Comparison of ENCODE assay signal across 21 mouse cellular contexts in genomic region chr7:144506807-144507206, GRCm38 (mm10). TPM values are rescaled to one million over a fixed set of nuclear protein-coding genes. Genes with fewer than 3 reads are reported as not detected.
DNase-seq lines count a peak whose midpoint lies in the region; ATAC-seq and TF ChIP-seq lines count a peak whose summit lies in the region.
"Had no signal": no experiment of that assay in that cellular context is flagged by ENCODE, and none has a peak within 500 bp of the region (broad histone marks: within the 10 kb centered on the region; RNA-seq: fewer than 3 reads in every experiment).

No protein-coding gene starts in this region.

- peaks cover 99% of the 10 kb centered on the region for H3K36me3 ChIP-seq in megakaryocyte, embryonic 14.5 days (replicated peaks; ENCODE audit: low read length)
- peaks cover 77% of the 10 kb centered on the region for H3K36me3 ChIP-seq in liver, postnatal 0 days (replicated peaks; ENCODE audit: insufficient read depth, low read length)
- no peaks in the 10 kb centered on the region for H3K36me3 ChIP-seq in heart, adult 2 months (ENCODE audit: control insufficient read depth, insufficient read depth, low read length)

- H3K4me2 ChIP-seq in liver, postnatal 0 days (ENCODE audit: low read depth, low read length), result no peak overlapping the region
- H3K4me2 ChIP-seq: forebrain, embryonic 12.5 days; forebrain, embryonic 15.5 days; heart, embryonic 11.5 days; hindbrain, embryonic 12.5 days; hindbrain, embryonic 15.5 days; intestine, embryonic 15.5 days had no signal

- 61% methylated on average over 1 of the region's 1 CpGs for WGBS in liver, postnatal 0 days (ENCODE audit: insufficient replicate concordance)
- 66% methylated on average over 1 of the region's 1 CpGs for WGBS in heart, adult 2 months

- no peaks in the 10 kb centered on the region for H3K27me3 ChIP-seq in megakaryocyte, embryonic 14.5 days (replicated peaks)
- no peaks in the 10 kb centered on the region for H3K27me3 ChIP-seq in liver, postnatal 0 days (ENCODE audit: insufficient read depth, low read length)
- H3K27me3 ChIP-seq in heart, adult 2 months (ENCODE audit: control insufficient read depth, insufficient read depth, low read length), result no peaks in the 10 kb centered on the region
- H3K27me3 ChIP-seq: forebrain, embryonic 12.5 days; forebrain, embryonic 15.5 days; hindbrain, embryonic 12.5 days; hindbrain, embryonic 15.5 days; intestine, embryonic 15.5 days; Patski had no signal

- DNase-seq in liver, postnatal 0 days, result no peak
- no peak for DNase-seq in adrenal gland, adult 2 months
- DNase-seq in heart, adult 2 months, result no peak
- no peak for DNase-seq in lung, postnatal 4 days
- DNase-seq: adrenal gland, postnatal 14 days; cerebellum, adult 11 months; cerebellum, adult 2 months; cerebellum, adult 9-11 months; cerebellum, postnatal 25 days; gastrocnemius, postnatal 25 days had no signal

- no peak overlapping the region for H3K9ac ChIP-seq in liver, postnatal 0 days (replicated peaks)
- H3K9ac ChIP-seq in heart, adult 2 months (ENCODE audit: low read depth, low read length), result no peak overlapping the region
- H3K9ac ChIP-seq: forebrain, embryonic 12.5 days; forebrain, embryonic 15.5 days; hindbrain, embryonic 12.5 days; hindbrain, embryonic 15.5 days; intestine, embryonic 15.5 days had no signal

- no peak for TF ChIP-seq POLR2A in heart, adult 2 months (IDR thresholded peaks at IDR 0.05; ENCODE audit: insufficient read depth, low read depth, low read length)

- no peak for ATAC-seq in megakaryocyte, adult 5-6 weeks (ENCODE audit: poor library complexity, severe bottlenecking)
- ATAC-seq in common myeloid progenitor, adult 5-6 weeks (replicated peaks; ENCODE audit: low read depth, poor library complexity, severe bottlenecking), result peak; percentile 51
- ATAC-seq in liver, postnatal 0 days, result no peak
- ATAC-seq: CD4-positive, CD25-positive, alpha-beta regulatory T cell, adult 4 months; forebrain, embryonic 15.5 days; intestine, embryonic 15.5 days; Patski had no signal

- H3K9me3 ChIP-seq in megakaryocyte, embryonic 14.5 days, result no peaks in the 10 kb centered on the region
- H3K9me3 ChIP-seq in liver, postnatal 0 days (ENCODE audit: low read length), result no peaks in the 10 kb centered on the region
- H3K9me3 ChIP-seq: forebrain, embryonic 12.5 days; forebrain, embryonic 15.5 days; hindbrain, embryonic 12.5 days; hindbrain, embryonic 15.5 days; intestine, embryonic 15.5 days had no signal

- no peaks in the 10 kb centered on the region for H3K79me2 ChIP-seq in heart, adult 2 months (replicated peaks; ENCODE audit: control insufficient read depth, insufficient read depth, low read length)

- peak; percentile 49; the same call in 1 of the 2 replicates for TF ChIP-seq EP300 in liver, postnatal 0 days (IDR thresholded peaks at IDR 0.05; ENCODE audit: low read depth)
- no peak for TF ChIP-seq EP300 in heart, adult 2 months (IDR thresholded peaks at IDR 0.05; ENCODE audit: insufficient read depth, low read depth, low read length)

- no peak for TF ChIP-seq CTCF in liver, postnatal 0 days (IDR thresholded peaks at IDR 0.05; ENCODE audit: low read depth)
- TF ChIP-seq CTCF in heart, adult 2 months (IDR thresholded peaks at IDR 0.05), result no peak

- H3K27ac ChIP-seq in liver, postnatal 0 days (ENCODE audit: low read depth), result no peak overlapping the region
- no peak overlapping the region for H3K27ac ChIP-seq in heart, adult 2 months
- H3K27ac ChIP-seq: forebrain, embryonic 12.5 days; forebrain, embryonic 15.5 days; hindbrain, embryonic 12.5 days; hindbrain, embryonic 15.5 days; intestine, embryonic 15.5 days had no signal

- intact Hi-C loops in heart, adult 2 months (cut with DNase I), result no loop called here

- peak overlapping the region; percentile 68 for H3K4me3 ChIP-seq in megakaryocyte, embryonic 14.5 days (replicated peaks)
- no peak overlapping the region for H3K4me3 ChIP-seq in liver, postnatal 0 days (ENCODE audit: low read depth, low read length)
- H3K4me3 ChIP-seq in heart, adult 2 months, result no peak overlapping the region
- H3K4me3 ChIP-seq: forebrain, embryonic 12.5 days; forebrain, embryonic 15.5 days; hindbrain, embryonic 12.5 days; hindbrain, embryonic 15.5 days; intestine, embryonic 15.5 days had no signal

- peaks cover 100% of the 10 kb centered on the region for H3K4me1 ChIP-seq in megakaryocyte, embryonic 14.5 days
- H3K4me1 ChIP-seq in liver, postnatal 0 days (ENCODE audit: insufficient read depth), result no peaks in the 10 kb centered on the region
- H3K4me1 ChIP-seq in heart, adult 2 months (ENCODE audit: control insufficient read depth, insufficient read depth, low read length), result no peaks in the 10 kb centered on the region
- H3K4me1 ChIP-seq: forebrain, embryonic 12.5 days; forebrain, embryonic 15.5 days; hindbrain, embryonic 12.5 days; hindbrain, embryonic 15.5 days; intestine, embryonic 15.5 days had no signal

RNA-seq across cellular contexts. Expression of gene Cttn, which starts 36.0 kb away (rescaled TPM):
- polyA plus RNA-seq in megakaryocyte, embryonic 14.5 days (2012; ENCODE audit: insufficient read depth, low replicate concordance), result 83.6 and 311 TPM in 2 replicates
- total RNA-seq in megakaryocyte, adult 5-6 weeks (2015), result 0.04 and 0.30 TPM in 2 replicates
- total RNA-seq in megakaryocyte, adult 5-6 weeks (2017), result 0.22 and 1.3 TPM in 2 replicates
- total RNA-seq in common myeloid progenitor, adult 5-6 weeks (2017), result 41.2 and 46.7 TPM in 2 replicates
- polyA plus RNA-seq in liver, postnatal 0 days (2015; fragmentation: Nextera tagmentation; extraction: Ambion mirVana), result 24.8 and 29.0 TPM in 2 replicates
- total RNA-seq in adrenal gland, adult 2 months (2021), result 100 to 1,000 TPM; 240 to 283 TPM
- 102 and 130 TPM in 2 replicates for polyA plus RNA-seq in adrenal gland, adult 2 months (2012; rRNA removed)
- 10 to 100 TPM; 26.9 to 32.9 TPM for total RNA-seq in heart, adult 2 months (2021)
- 33.9 and 41.1 TPM in 2 replicates for polyA plus RNA-seq in heart, adult 2 months (2012; rRNA removed)

RNA-seq across cellular contexts. Expression of gene Ppfia1, which starts 46.7 kb away (rescaled TPM):
- polyA plus RNA-seq in megakaryocyte, embryonic 14.5 days (2012; ENCODE audit: insufficient read depth, low replicate concordance), result 183 and 335 TPM in 2 replicates
- total RNA-seq in megakaryocyte, adult 5-6 weeks (2015), result 41.0 and 47.8 TPM in 2 replicates
- total RNA-seq in megakaryocyte, adult 5-6 weeks (2017), result 37.9 and 55.4 TPM in 2 replicates
- total RNA-seq in common myeloid progenitor, adult 5-6 weeks (2017), result 53.3 and 66.6 TPM in 2 replicates
- 7.1 and 8.2 TPM in 2 replicates for polyA plus RNA-seq in liver, postnatal 0 days (2015; fragmentation: Nextera tagmentation; extraction: Ambion mirVana)
- 10 to 100 TPM; 39.1 to 59.2 TPM for total RNA-seq in adrenal gland, adult 2 months (2021)
- polyA plus RNA-seq in adrenal gland, adult 2 months (2012; rRNA removed), result 29.1 and 37.1 TPM in 2 replicates
- total RNA-seq in heart, adult 2 months (2021), result 10 to 100 TPM; 41.4 to 46.0 TPM
- 27.0 and 38.5 TPM in 2 replicates for polyA plus RNA-seq in heart, adult 2 months (2012; rRNA removed)

Comparison
In these comparisons a context has a peak if more than half of its experiments do, and no peak if none do; other contexts are left out.
1. RNA of gene Cttn, which starts 36.0 kb away (total RNA-seq): 240 to 283 TPM in adrenal gland, adult 2 months, 41.2 to 46.7 TPM in common myeloid progenitor, adult 5-6 weeks and 26.9 to 32.9 TPM in heart, adult 2 months; 0.04 to 1.3 TPM in megakaryocyte, adult 5-6 weeks; every median in the first group is over 10 times any median in the second.